Mouse (Mus musculus) small intestine, adult 2 months (tissue): ENCODE measurements around the gene Ddr2. TPM values are rescaled to one million over a fixed set of nuclear protein-coding genes. Genes with fewer than 3 reads are reported as not detected.
A peak's percentile ranks its signal among the peaks of the same experiment; 100 is the strongest.
"Not testable (repeated sequence)": the region's sequence is repeated elsewhere in the genome, so short reads cannot be mapped to it uniquely, and the experiment has no call there.

Experiments used
- H3K27ac ChIP-seq: fragments of 200-500 bp; 2 replicates; pipeline ENCODE4 v1.5.1; 2012; ENCODE audit warnings: low read depth, low read length, control low read depth, inconsistent platforms; ENCODE audit not compliant: insufficient read depth
- H3K27me3 ChIP-seq: fragments of 200-500 bp; 2 replicates; pipeline ENCODE4 v1.6.1; 2012; ENCODE audit warnings: mild to moderate bottlenecking, moderate library complexity, low read length, inconsistent platforms; ENCODE audit not compliant: control insufficient read depth, insufficient read depth
- H3K36me3 ChIP-seq: fragments of 200-500 bp; 2 replicates; pipeline ENCODE4 v1.6.1; 2012; ENCODE audit warnings: mild to moderate bottlenecking, low read length, control low read depth, inconsistent platforms; ENCODE audit not compliant: control insufficient read depth, insufficient read depth
- H3K4me1 ChIP-seq: fragments of 200-500 bp; 2 replicates; pipeline ENCODE4 v1.6.1; 2012; ENCODE audit warnings: low read length, inconsistent platforms, mixed read lengths; ENCODE audit not compliant: control insufficient read depth, insufficient read depth, insufficient read length
- H3K4me3 ChIP-seq: fragments of 200-500 bp; 2 replicates; pipeline ENCODE4 v1.5.1; 2012; ENCODE audit warnings: low read depth, mild to moderate bottlenecking, control low read depth, inconsistent platforms, low read length, moderate library complexity
- CTCF ChIP-seq: fragments of 200-500 bp; IDR thresholded peaks from 2 replicates; pipeline ENCODE4 v1.5.1; 2012; ENCODE audit warnings: low read depth, mild to moderate bottlenecking, control low read depth, inconsistent platforms, low read length, moderate library complexity, mixed read lengths; ENCODE audit not compliant: insufficient replicate concordance, insufficient read length; ENCODE audit errors: extremely low read depth
- POLR2A ChIP-seq: fragments of 200-500 bp; IDR thresholded peaks from 2 replicates; pipeline ENCODE4 v1.6.1; 2012; ENCODE audit warnings: low read depth, mild to moderate bottlenecking, control low read depth, inconsistent platforms, low read length, moderate library complexity
- WGBS: fragments of 180-500 bp; shearing (Covaris S2); methylation state at CpG from one replicate; pipeline ENCODE4 v1.1.7; 2018; 5-methylcytosine and 5-hydroxymethylcytosine counted together
- polyA plus RNA-seq: library from polyadenylated mRNA; depleted of rRNA; stranded (reverse); fragments of >200 nt; gene quantifications from 2 replicates; pipeline ENCODE4 v1.2.3, GENCODE M21; 2012

The Ddr2 gene
- polyA plus RNA-seq, 1 experiment = 4.0 TPM

GRCm38 (mm10) chr1:170009296-170009695 lies 101.3 kb downstream of the Ddr2 start:
- H3K4me1 ChIP-seq = no peaks in the 10 kb centered on the region
- H3K4me3 ChIP-seq = no peak overlapping the region
- 86% methylated on average over 1 of the region's 1 CpGs for WGBS
- no peak overlapping the region for H3K27ac ChIP-seq
- no peak for TF ChIP-seq CTCF
- TF ChIP-seq POLR2A = no peak
- H3K27me3 ChIP-seq = no peaks in the 10 kb centered on the region
- H3K36me3 ChIP-seq = no peaks in the 10 kb centered on the region

- TF ChIP-seq CTCF (no peak), POLR2A (no peak)
- 71% methylated on average over 13 of the region's 13 CpGs for WGBS
These were observed 101.9 kb downstream of the Ddr2 start for GRCm38 (mm10) chr1:170008432-170009220.

GRCm38 (mm10) chr1:170006516-170006915 lies 104.0 kb downstream of the Ddr2 start:
- H3K4me1 ChIP-seq = no peaks in the 10 kb centered on the region
- TF ChIP-seq POLR2A (no peak), CTCF (no peak)
- no peaks in the 10 kb centered on the region for H3K36me3 ChIP-seq
- H3K4me3 ChIP-seq = no peak overlapping the region
- WGBS = 46% methylated on average over 5 of the region's 5 CpGs
- H3K27me3 ChIP-seq = no peaks in the 10 kb centered on the region
- H3K27ac ChIP-seq = peak overlapping the region; percentile 49; the same call in 1 of the 2 replicates

More at GRCm38 (mm10) chr1:170008432-170009220, 101.9 kb downstream of the Ddr2 start:
- Histone ChIP-seq H3K4me1 (no peaks in the 10 kb centered on the region), H3K36me3 (no peaks in the 10 kb centered on the region), H3K27ac (no peak overlapping the region), H3K27me3 (no peaks in the 10 kb centered on the region), H3K4me3 (no peak overlapping the region)

- H3K4me3 ChIP-seq = no peak overlapping the region
- H3K4me1 ChIP-seq = no peaks in the 10 kb centered on the region
- TF ChIP-seq POLR2A = no peak
- no peak for TF ChIP-seq CTCF
- no peak overlapping the region for H3K27ac ChIP-seq
- H3K36me3 ChIP-seq = no peaks in the 10 kb centered on the region
- 61% methylated on average over 3 of the region's 3 CpGs for WGBS
- no peaks in the 10 kb centered on the region for H3K27me3 ChIP-seq
These were observed 105.3 kb downstream of the Ddr2 start for GRCm38 (mm10) chr1:170005297-170005696.

- H3K27me3 ChIP-seq, H3K27ac ChIP-seq, H3K4me3 ChIP-seq, H3K36me3 ChIP-seq, H3K4me1 ChIP-seq: not testable (repeated sequence)
- WGBS = 85% methylated on average over 6 of the region's 6 CpGs
These were observed 116.7 kb downstream of the Ddr2 start for GRCm38 (mm10) chr1:169993901-169994300.

- 58% methylated on average over 1 of the region's 1 CpGs for WGBS
- no peaks in the 10 kb centered on the region for H3K4me1 ChIP-seq
- TF ChIP-seq CTCF = no peak
- no peak for TF ChIP-seq POLR2A
- no peak overlapping the region for H3K4me3 ChIP-seq
- no peak overlapping the region for H3K27ac ChIP-seq
- H3K36me3 ChIP-seq = no peaks in the 10 kb centered on the region
- H3K27me3 ChIP-seq = no peaks in the 10 kb centered on the region
These were observed 124.4 kb downstream of the Ddr2 start for GRCm38 (mm10) chr1:169986166-169986565.

GRCm38 (mm10) chr1:169977621-169978020 lies 132.9 kb downstream of the Ddr2 start:
- Histone ChIP-seq H3K4me1 (no peaks in the 10 kb centered on the region), H3K4me3 (no peak overlapping the region), H3K36me3 (no peaks in the 10 kb centered on the region), H3K27ac (no peak overlapping the region), H3K27me3 (no peaks in the 10 kb centered on the region)
- TF ChIP-seq POLR2A = no peak
- no peak for TF ChIP-seq CTCF
- 74% methylated on average over 4 of the region's 4 CpGs for WGBS
